Mouse (Mus musculus) embryonic fibroblast, embryonic 13.5 days (primary cell): Measurements from ENCODE around the gene Exoc4.

Experiments
- CTCF ChIP-seq: IDR thresholded peaks from 2 replicates; pipeline ENCODE4 v1.5.1; 2011; ENCODE audit warnings: mild to moderate bottlenecking, control low read depth, low read length, moderate library complexity, borderline replicate concordance; ENCODE audit not compliant: insufficient read depth
- POLR2A ChIP-seq: IDR thresholded peaks from 2 replicates; pipeline ENCODE4 v1.6.1; 2011; ENCODE audit warnings: low read depth, mild to moderate bottlenecking, control low read depth, low read length, moderate library complexity

- TF ChIP-seq POLR2A (no peak), CTCF (no peak)
These were observed 388.3 kb downstream of the Exoc4 start for GRCm38 (mm10) chr6:33637192-33637591.
